Mouse (Mus musculus) retina, postnatal 7 days (tissue): ENCODE results near the gene Scgb2b17.
"Not testable (repeated sequence)": the region's sequence is repeated elsewhere in the genome, so short reads cannot be mapped to it uniquely, and the experiment has no call there.

ENCODE experiments used
- DNase-seq: peaks from one replicate; pipeline ENCODE4 v3.0.0-alpha.2; 2012; ENCODE audit warnings: low read depth, low spot score

The Scgb2b17 gene

DNA sequence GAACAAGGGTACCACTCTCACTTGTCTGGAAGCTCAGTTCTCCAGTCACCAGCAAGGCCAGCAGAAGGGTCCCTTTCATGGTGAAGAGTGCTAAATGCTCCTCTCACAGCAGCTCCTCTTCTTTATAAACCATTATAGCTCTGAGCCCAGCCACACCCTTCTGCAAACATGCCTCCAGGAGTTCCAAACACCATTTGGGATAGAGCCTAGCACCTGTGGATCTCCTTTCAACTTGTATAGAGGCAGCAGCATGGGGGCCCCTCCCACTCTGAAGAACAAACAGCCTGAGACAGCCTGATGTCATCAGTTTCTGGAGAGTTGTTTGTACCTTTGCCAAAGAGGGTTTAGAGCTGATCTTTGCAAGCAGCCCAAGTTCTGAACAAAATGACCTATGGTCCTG is at the start of gene Scgb2b17:
Gene Scgb2b17 (minus strand): TSS at position 101 of the 400 bp plus-strand sequence.
- DNase-seq = not testable (repeated sequence)

GRCm38 (mm10) chr7:33063149-33063548 is 6.8 kb upstream of the Scgb2b17 start, which contains the start of gene Scgb1b17:
Gene Scgb1b17, plus strand, starts transcription at chr7:33063449.
- not testable (repeated sequence) for DNase-seq
